Mouse (Mus musculus) bone marrow, adult 2 months (tissue): ENCODE data around the gene Gzma.

Experiments
- CTCF ChIP-seq: fragments of 200-500 bp; IDR thresholded peaks from 2 replicates; pipeline ENCODE4 v1.5.1; 2011; ENCODE audit warnings: low read length, control low read depth; ENCODE audit not compliant: control insufficient read depth, insufficient read depth
- POLR2A ChIP-seq: fragments of 200-500 bp; IDR thresholded peaks from 2 replicates; pipeline ENCODE4 v1.6.1; 2011; ENCODE audit warnings: low read depth, mild to moderate bottlenecking, control low read depth, low read length, borderline replicate concordance; ENCODE audit not compliant: control insufficient read depth

- TF ChIP-seq CTCF, result no peak
- TF ChIP-seq POLR2A, result no peak
Measured at GRCm38 (mm10) chr13:113121326-113121725, 20.5 kb upstream of the Gzma start.
